Mouse (Mus musculus) CH12.LX (cell line): Measurements from ENCODE around the gene Zmynd8.

ENCODE experiments used
- CTCF ChIP-seq, 2 experiments: IDR thresholded peaks in 1 of 2; conservative IDR thresholded peaks in 1 of 2; 2 replicates each; pipeline ENCODE4 v1.5.1; 2011 to 2012; ENCODE audit warnings: low read depth in 2 of 2, low read length in 2 of 2, improper control_type of control experiment in 1 of 2, inconsistent platforms in 1 of 2, mild to moderate bottlenecking in 1 of 2, moderate library complexity in 1 of 2
- ELF1 ChIP-seq: IDR thresholded peaks from 2 replicates; pipeline ENCODE4 v1.6.1; 2014; ENCODE audit warnings: low read depth, mild to moderate bottlenecking, inconsistent platforms, low read length, improper control_type of control experiment
- EP300 ChIP-seq: IDR thresholded peaks from 2 replicates; pipeline ENCODE4 v1.6.1; 2011; ENCODE audit warnings: low read length, improper control_type of control experiment
- JUND ChIP-seq: conservative IDR thresholded peaks from 2 replicates; pipeline ENCODE4 v1.6.1; 2011; ENCODE audit warnings: low read depth, low read length, improper control_type of control experiment
- MAFK ChIP-seq: IDR thresholded peaks from 2 replicates; pipeline ENCODE4 v1.6.1; 2011; ENCODE audit warnings: low read length, improper control_type of control experiment; ENCODE audit not compliant: insufficient replicate concordance
- POLR2A ChIP-seq: IDR thresholded peaks from 2 replicates; pipeline ENCODE4 v1.6.1; 2011; ENCODE audit warnings: low read depth, mild to moderate bottlenecking, improper control_type of control experiment, low read length
- SMC3 ChIP-seq: IDR thresholded peaks from 2 replicates; pipeline ENCODE4 v1.6.1; 2011; ENCODE audit warnings: low read depth, low read length, improper control_type of control experiment
- TCF12 ChIP-seq: IDR thresholded peaks from 2 replicates; pipeline ENCODE4 v1.6.1; 2014; ENCODE audit warnings: low read depth, mild to moderate bottlenecking, inconsistent platforms, low read length, improper control_type of control experiment
- UBTF ChIP-seq: IDR thresholded peaks from 2 replicates; pipeline ENCODE4 v1.6.1; 2012; ENCODE audit warnings: low read depth, mild to moderate bottlenecking, inconsistent platforms, low read length, improper control_type of control experiment, moderate library complexity
- ZC3H11A ChIP-seq: IDR thresholded peaks from 2 replicates; pipeline ENCODE4 v1.6.1; 2012; ENCODE audit warnings: low read depth, mild to moderate bottlenecking, inconsistent platforms, low read length, improper control_type of control experiment
- ZNF384 ChIP-seq: IDR thresholded peaks from 2 replicates; pipeline ENCODE4 v1.6.1; 2012; ENCODE audit warnings: low read depth, low read length, improper control_type of control experiment, inconsistent platforms

- no peak for TF ChIP-seq ELF1
- no peak for TF ChIP-seq POLR2A
- no peak for TF ChIP-seq EP300
- TF ChIP-seq CTCF (conservative IDR thresholded peaks at IDR 0.05 in 1 of 2, IDR thresholded peaks at IDR 0.05 in 1 of 2; ENCODE audit: low read depth in 2 of 2, low read length in 2 of 2), result no peak
- TF ChIP-seq ZC3H11A, result no peak
- TF ChIP-seq SMC3, result no peak
- no peak for TF ChIP-seq ZNF384
- TF ChIP-seq TCF12, result no peak
- TF ChIP-seq JUND, result no peak
- TF ChIP-seq MAFK, result no peak
- TF ChIP-seq UBTF, result no peak
Observed at GRCm38 (mm10) chr2:165815103-165815880, 83.5 kb downstream of the Zmynd8 start.
